Comparison of ENCODE assay signal across 14 mouse cellular contexts in genomic region chr14:34375941-34376340, GRCm38 (mm10). TPM values are rescaled to one million over a fixed set of nuclear protein-coding genes. Genes with fewer than 3 reads are reported as not detected.
DNase-seq lines count a peak whose midpoint lies in the region; ATAC-seq lines count a peak whose summit lies in the region.
"Had no signal": no experiment of that assay in that cellular context is flagged by ENCODE, and none has a peak within 500 bp of the region (broad histone marks: within the 10 kb centered on the region; RNA-seq: fewer than 3 reads in every experiment).

No protein-coding gene starts in this region.

- H3K4me1 ChIP-seq in kidney, embryonic 16.5 days (ENCODE audit: insufficient read depth, low read length), result peaks cover 28% of the 10 kb centered on the region
- H3K4me1 ChIP-seq in embryonic facial prominence, embryonic 12.5 days, result peaks cover 18% of the 10 kb centered on the region
- no peaks in the 10 kb centered on the region for H3K4me1 ChIP-seq in liver, embryonic 15.5 days (replicated peaks)

- H3K4me2 ChIP-seq in kidney, embryonic 16.5 days (replicated peaks; ENCODE audit: low read depth, low read length), result peak overlapping the region; percentile 39
- H3K4me2 ChIP-seq in embryonic facial prominence, embryonic 12.5 days (replicated peaks), result peak overlapping the region; percentile 11; the same call in 1 of the 2 replicates
- H3K4me2 ChIP-seq in liver, embryonic 15.5 days, result no peak overlapping the region

- H3K9me3 ChIP-seq in kidney, embryonic 16.5 days (ENCODE audit: low read length), result no peaks in the 10 kb centered on the region
- H3K9me3 ChIP-seq in embryonic facial prominence, embryonic 12.5 days, result no peaks in the 10 kb centered on the region
- H3K9me3 ChIP-seq in liver, embryonic 15.5 days (replicated peaks), result no peaks in the 10 kb centered on the region

- 64% methylated on average over 5 of the region's 5 CpGs for WGBS in kidney, embryonic 16.5 days
- 66% methylated on average over 5 of the region's 5 CpGs for WGBS in embryonic facial prominence, embryonic 12.5 days
- WGBS in liver, embryonic 15.5 days (ENCODE audit: insufficient replicate concordance), result 72% methylated on average over 5 of the region's 5 CpGs

- H3K36me3 ChIP-seq in kidney, embryonic 16.5 days (ENCODE audit: insufficient read depth, low read length), result no peaks in the 10 kb centered on the region
- no peaks in the 10 kb centered on the region for H3K36me3 ChIP-seq in embryonic facial prominence, embryonic 12.5 days
- H3K36me3 ChIP-seq in liver, embryonic 15.5 days (replicated peaks), result no peaks in the 10 kb centered on the region

- H3K9ac ChIP-seq in kidney, embryonic 16.5 days (replicated peaks; ENCODE audit: low read length), result peak overlapping the region; percentile 19; the same call in 1 of the 2 replicates
- no peak overlapping the region for H3K9ac ChIP-seq in embryonic facial prominence, embryonic 12.5 days
- H3K9ac ChIP-seq in liver, embryonic 15.5 days, result no peak overlapping the region

- DNase-seq in adrenal gland, postnatal 14 days, result peak; percentile 57
- no peak for DNase-seq in adrenal gland, postnatal 4 days (ENCODE audit: low spot score in 2 of 2)
- DNase-seq in kidney, postnatal 10 days, result no peak
- no peak for DNase-seq in thymus, postnatal 4 days
- DNase-seq: cerebellum, adult 11 months; gastrocnemius, postnatal 14 days had no signal

- H3K27ac ChIP-seq in kidney, embryonic 16.5 days (ENCODE audit: low read length), result no peak overlapping the region
- H3K27ac ChIP-seq in embryonic facial prominence, embryonic 12.5 days, result no peak overlapping the region
- H3K27ac ChIP-seq in liver, embryonic 15.5 days (replicated peaks), result no peak overlapping the region

- no peak for ATAC-seq in kidney, embryonic 16.5 days (ENCODE audit: low FRiP score, low TSS enrichment)
- no peak for ATAC-seq in embryonic facial prominence, embryonic 12.5 days (ENCODE audit: insufficient number of reproducible peaks, insufficient read depth, low FRiP score, low TSS enrichment)
- ATAC-seq in liver, embryonic 15.5 days (ENCODE audit: insufficient read depth), result no peak
- ATAC-seq in activated CD4-positive, CD25-positive, alpha-beta regulatory T cell, adult 4 months, result no peak

- H3K27me3 ChIP-seq in kidney, embryonic 16.5 days (ENCODE audit: insufficient read depth, low read length), result no peaks in the 10 kb centered on the region
- no peaks in the 10 kb centered on the region for H3K27me3 ChIP-seq in embryonic facial prominence, embryonic 12.5 days
- no peaks in the 10 kb centered on the region for H3K27me3 ChIP-seq in liver, embryonic 15.5 days

- peak overlapping the region; percentile 27 for H3K4me3 ChIP-seq in kidney, embryonic 16.5 days (ENCODE audit: low read length)
- H3K4me3 ChIP-seq in embryonic facial prominence, embryonic 12.5 days, result no peak overlapping the region
- 0 out of 2 replicates have a peak overlapping the region, but pooled peaks have one; percentile 12 for H3K4me3 ChIP-seq in liver, embryonic 15.5 days (replicated peaks)

RNA-seq across cellular contexts. Expression of gene Mmrn2, which starts 0.7 kb away (rescaled TPM):
- total RNA-seq in adrenal gland, postnatal 14 days (2021), result 34.2 and 35.1 TPM in 2 replicates
- total RNA-seq in adrenal gland, postnatal 4 days (2021), result 10 to 100 TPM; 26.0 to 28.3 TPM
- polyA plus RNA-seq in kidney, embryonic 16.5 days (2015; fragmentation: Nextera tagmentation; extraction: Ambion mirVana), result 19.0 and 20.9 TPM in 2 replicates
- 8.1 and 8.7 TPM in 2 replicates for polyA plus RNA-seq in embryonic facial prominence, embryonic 12.5 days (2016; fragmentation: Nextera tagmentation; extraction: Ambion mirVana)
- 2.6 and 2.8 TPM in 2 replicates for polyA plus RNA-seq in liver, embryonic 15.5 days (2015; fragmentation: Nextera tagmentation; extraction: Ambion mirVana)
- not detected for polyA plus RNA-seq in activated CD4-positive, CD25-positive, alpha-beta regulatory T cell, adult 4 months (2017; shearing (Covaris generic))
- total RNA-seq: megakaryocyte, adult 5-6 weeks; neutrophil, adult 5-6 weeks had no signal

RNA-seq across cellular contexts. Expression of gene Sncg, which starts 1.4 kb away (rescaled TPM):
- 17.4 and 33.4 TPM in 2 replicates for total RNA-seq in adrenal gland, postnatal 14 days (2021)
- 10 to 100 TPM; 17.2 to 45.8 TPM for total RNA-seq in adrenal gland, postnatal 4 days (2021)
- polyA plus RNA-seq in kidney, embryonic 16.5 days (2015; fragmentation: Nextera tagmentation; extraction: Ambion mirVana), result 7.0 and 9.0 TPM in 2 replicates
- 67.0 and 95.6 TPM in 2 replicates for polyA plus RNA-seq in embryonic facial prominence, embryonic 12.5 days (2016; fragmentation: Nextera tagmentation; extraction: Ambion mirVana)
- polyA plus RNA-seq in liver, embryonic 15.5 days (2015; fragmentation: Nextera tagmentation; extraction: Ambion mirVana), result 0.21 and 0.41 TPM in 2 replicates
- not detected for polyA plus RNA-seq in activated CD4-positive, CD25-positive, alpha-beta regulatory T cell, adult 4 months (2017; shearing (Covaris generic))
- total RNA-seq: megakaryocyte, adult 5-6 weeks; neutrophil, adult 5-6 weeks had no signal

RNA-seq across cellular contexts. Expression of gene Fam25c, which starts 20.7 kb away (rescaled TPM):
- 4.0 TPM in 1 of 2 replicates, not detected in the other for total RNA-seq in adrenal gland, postnatal 14 days (2021)
- total RNA-seq in adrenal gland, postnatal 4 days (2021), result not detected
- 0.86 and 1.1 TPM in 2 replicates for polyA plus RNA-seq in kidney, embryonic 16.5 days (2015; fragmentation: Nextera tagmentation; extraction: Ambion mirVana)
- not detected in 2 replicates for polyA plus RNA-seq in embryonic facial prominence, embryonic 12.5 days (2016; fragmentation: Nextera tagmentation; extraction: Ambion mirVana)
- polyA plus RNA-seq in liver, embryonic 15.5 days (2015; fragmentation: Nextera tagmentation; extraction: Ambion mirVana), result 0.25 and 0.33 TPM in 2 replicates
- not detected for polyA plus RNA-seq in activated CD4-positive, CD25-positive, alpha-beta regulatory T cell, adult 4 months (2017; shearing (Covaris generic))
- total RNA-seq: layer of hippocampus, postnatal 10 days; megakaryocyte, adult 5-6 weeks; neutrophil, adult 5-6 weeks had no signal
- polyA plus RNA-seq: spleen, adult 2 months had no signal
